Mouse (Mus musculus) forebrain, embryonic 10.5 days (tissue): ENCODE measurements around the gene 1500009C09Rik. TPM values are rescaled to one million over a fixed set of nuclear protein-coding genes. Genes with fewer than 3 reads are reported as not detected.

Experiments used
- polyA plus RNA-seq: library from polyadenylated mRNA; unstranded; fragments of >200 nt; fragmentation: Nextera tagmentation; extraction: Ambion mirVana; gene quantifications from 2 replicates; pipeline ENCODE4 v1.2.1, GENCODE M21; 2016

Gene 1500009C09Rik
- polyA plus RNA-seq, 1 experiment from 2014 or later: not detected

Other genes with a start within 250 kb of the 1500009C09Rik start
- 35.2 and 36.5 TPM in 2 replicates for gene Desi1, start 218.5 kb upstream of the 1500009C09Rik start, polyA plus RNA-seq
- 386 and 402 TPM in 2 replicates for gene Snu13, start 204.8 kb upstream of the 1500009C09Rik start, polyA plus RNA-seq
- not detected in 2 replicates for gene 4930407I10Rik, start 193.2 kb upstream of the 1500009C09Rik start, polyA plus RNA-seq
- 0.06 and 0.11 TPM in 2 replicates for gene Mei1, start 182.4 kb upstream of the 1500009C09Rik start, polyA plus RNA-seq
- gene Ccdc134, start 124.5 kb upstream of the 1500009C09Rik start, polyA plus RNA-seq: 22.9 and 24.0 TPM in 2 replicates
- gene Srebf2, start 105.2 kb upstream of the 1500009C09Rik start, polyA plus RNA-seq: 207 and 227 TPM in 2 replicates
- 0.87 and 0.95 TPM in 2 replicates for gene Shisa8, start 39.6 kb upstream of the 1500009C09Rik start, polyA plus RNA-seq
- gene Tnfrsf13c, start 28.0 kb upstream of the 1500009C09Rik start, polyA plus RNA-seq: 0.18 TPM in 1 of 2 replicates, not detected in the other
- gene Cenpm, start 7.6 kb upstream of the 1500009C09Rik start, polyA plus RNA-seq: 95.1 and 97.3 TPM in 2 replicates
- gene Sept3, start 22.5 kb downstream of the 1500009C09Rik start, polyA plus RNA-seq: 62.1 and 62.5 TPM in 2 replicates
- gene Wbp2nl, start 46.6 kb downstream of the 1500009C09Rik start, polyA plus RNA-seq: 0.10 and 0.11 TPM in 2 replicates
- gene Naga, start 86.5 kb downstream of the 1500009C09Rik start, polyA plus RNA-seq: 20.5 and 20.8 TPM in 2 replicates
- 3.7 and 4.3 TPM in 2 replicates for gene Pheta2, start 86.5 kb downstream of the 1500009C09Rik start, polyA plus RNA-seq
- 218 and 236 TPM in 2 replicates for gene Smdt1, start 86.6 kb downstream of the 1500009C09Rik start, polyA plus RNA-seq
- 228 and 249 TPM in 2 replicates for gene Ndufa6, start 101.9 kb downstream of the 1500009C09Rik start, polyA plus RNA-seq
- gene Cyp2d22, start 127.9 kb downstream of the 1500009C09Rik start, polyA plus RNA-seq: 3.0 and 3.8 TPM in 2 replicates
- gene Cyp2d11, start 141.6 kb downstream of the 1500009C09Rik start, polyA plus RNA-seq: not detected in 2 replicates
- not detected in 2 replicates for gene Cyp2d10, start 154.8 kb downstream of the 1500009C09Rik start, polyA plus RNA-seq
- not detected in 2 replicates for gene Cyp2d9, start 181.0 kb downstream of the 1500009C09Rik start, polyA plus RNA-seq